ENCODE assay signal across 8 mouse cellular contexts in genomic region chr17:4993497-4993839, GRCm38 (mm10). TPM values are rescaled to one million over a fixed set of nuclear protein-coding genes. Genes with fewer than 3 reads are reported as not detected.
DNase-seq lines count a peak whose midpoint lies in the region; ATAC-seq and TF ChIP-seq lines count a peak whose summit lies in the region.

No protein-coding gene starts in this region.

- DNase-seq in lung, postnatal 36 days = no peak
- no peak for DNase-seq in adrenal gland, adult 8-10 months
- no peak for DNase-seq in layer of hippocampus, adult 8-10 months (ENCODE audit: low spot score in 2 of 2)
- DNase-seq in adrenal gland, adult 18-20 months (ENCODE audit: low spot score in 2 of 2) = no peak

- no peaks in the 10 kb centered on the region for H3K36me3 ChIP-seq in lung, embryonic 15.5 days
- H3K36me3 ChIP-seq in embryonic facial prominence, embryonic 15.5 days = no peaks in the 10 kb centered on the region
- no peaks in the 10 kb centered on the region for H3K36me3 ChIP-seq in limb, embryonic 12.5 days
- H3K36me3 ChIP-seq in small intestine, adult 2 months (ENCODE audit: control insufficient read depth, insufficient read depth, low read length) = no peaks in the 10 kb centered on the region

- peak overlapping the region; percentile 96 for H3K4me3 ChIP-seq in lung, embryonic 15.5 days
- peak overlapping the region; percentile 86 for H3K4me3 ChIP-seq in embryonic facial prominence, embryonic 15.5 days (replicated peaks)
- H3K4me3 ChIP-seq in limb, embryonic 12.5 days (replicated peaks) = peak overlapping the region; percentile 97
- peak overlapping the region; percentile 78 for H3K4me3 ChIP-seq in small intestine, adult 2 months (ENCODE audit: low read depth, low read length)

- no peak for TF ChIP-seq POLR2A in small intestine, adult 2 months (IDR thresholded peaks at IDR 0.05; ENCODE audit: low read depth, low read length)

- H3K9me3 ChIP-seq in lung, embryonic 15.5 days = no peaks in the 10 kb centered on the region
- H3K9me3 ChIP-seq in embryonic facial prominence, embryonic 15.5 days (replicated peaks) = no peaks in the 10 kb centered on the region
- H3K9me3 ChIP-seq in limb, embryonic 12.5 days = 0 out of 2 replicates have a peak, but pooled peaks cover 2% of the 10 kb centered on the region

- no peaks in the 10 kb centered on the region for H3K27me3 ChIP-seq in lung, embryonic 15.5 days
- H3K27me3 ChIP-seq in embryonic facial prominence, embryonic 15.5 days = no peaks in the 10 kb centered on the region
- no peaks in the 10 kb centered on the region for H3K27me3 ChIP-seq in limb, embryonic 12.5 days
- H3K27me3 ChIP-seq in small intestine, adult 2 months (ENCODE audit: control insufficient read depth, insufficient read depth, low read length) = no peaks in the 10 kb centered on the region

- H3K4me2 ChIP-seq in lung, embryonic 15.5 days = peak overlapping the region; percentile 55
- H3K4me2 ChIP-seq in embryonic facial prominence, embryonic 15.5 days (replicated peaks) = peak overlapping the region; percentile 55
- H3K4me2 ChIP-seq in limb, embryonic 12.5 days = peak overlapping the region; percentile 77

- whole genome bisulfite sequencing in lung, embryonic 15.5 days = 5% methylated on average over 9 of the region's 9 CpGs
- 5% methylated on average over 9 of the region's 9 CpGs for WGBS in embryonic facial prominence, embryonic 15.5 days
- WGBS in limb, embryonic 12.5 days = 5% methylated on average over 9 of the region's 9 CpGs
- whole genome bisulfite sequencing in small intestine, adult 2 months = 2% methylated on average over 9 of the region's 9 CpGs

- no peak for ATAC-seq in lung, embryonic 15.5 days (ENCODE audit: borderline replicate concordance, extremely low read depth, low FRiP score, low TSS enrichment)
- no peak for ATAC-seq in embryonic facial prominence, embryonic 15.5 days (ENCODE audit: insufficient number of reproducible peaks, low FRiP score, low TSS enrichment, low read depth)
- ATAC-seq in limb, embryonic 12.5 days (ENCODE audit: insufficient number of reproducible peaks, insufficient read depth, low FRiP score, low TSS enrichment, low read depth) = no peak

- no peak for TF ChIP-seq CTCF in small intestine, adult 2 months (IDR thresholded peaks at IDR 0.05; ENCODE audit: extremely low read depth, insufficient read length, insufficient replicate concordance, low read depth, low read length)

- H3K4me1 ChIP-seq in lung, embryonic 15.5 days = peaks cover 8% of the 10 kb centered on the region
- H3K4me1 ChIP-seq in embryonic facial prominence, embryonic 15.5 days = peaks cover 15% of the 10 kb centered on the region; the same call in 1 of the 2 replicates
- peaks cover 28% of the 10 kb centered on the region for H3K4me1 ChIP-seq in limb, embryonic 12.5 days (replicated peaks)
- H3K4me1 ChIP-seq in small intestine, adult 2 months (ENCODE audit: control insufficient read depth, insufficient read depth, insufficient read length, low read length) = peaks cover 10% of the 10 kb centered on the region; the same call in 1 of the 2 replicates

- peak overlapping the region; percentile 100 for H3K27ac ChIP-seq in lung, embryonic 15.5 days
- peak overlapping the region; percentile 100 for H3K27ac ChIP-seq in embryonic facial prominence, embryonic 15.5 days (replicated peaks)
- H3K27ac ChIP-seq in limb, embryonic 12.5 days = peak overlapping the region; percentile 100
- H3K27ac ChIP-seq in small intestine, adult 2 months (ENCODE audit: insufficient read depth, low read depth, low read length) = peak overlapping the region; percentile 88

- H3K9ac ChIP-seq in lung, embryonic 15.5 days = peak overlapping the region; percentile 99
- peak overlapping the region; percentile 97 for H3K9ac ChIP-seq in embryonic facial prominence, embryonic 15.5 days
- H3K9ac ChIP-seq in limb, embryonic 12.5 days (replicated peaks) = peak overlapping the region; percentile 100

RNA-seq across cellular contexts. Expression of gene Arid1b, which starts 0.7 kb away (rescaled TPM):
- 9.5 and 10.5 TPM in 2 replicates for polyA plus RNA-seq in lung, embryonic 15.5 days (2015; fragmentation: Nextera tagmentation; extraction: Ambion mirVana)
- polyA plus RNA-seq in embryonic facial prominence, embryonic 15.5 days (2015; fragmentation: Nextera tagmentation; extraction: Ambion mirVana) = 11.4 and 12.2 TPM in 2 replicates
- polyA plus RNA-seq in limb, embryonic 12.5 days (2016; fragmentation: Nextera tagmentation; extraction: Ambion mirVana) = 17.8 and 18.2 TPM in 2 replicates
- 37.7 and 59.4 TPM in 2 replicates for polyA plus RNA-seq in small intestine, adult 2 months (2012; rRNA removed)
- 10 to 100 TPM; 66.1 to 89.1 (median 73.7) TPM for total RNA-seq in adrenal gland, adult 8-10 months (2022)
- 100 to 1,000 TPM in 3 of 4 experiments, 10 to 100 TPM in 1; 88.8 to 107 (median 100) TPM for total RNA-seq in layer of hippocampus, adult 8-10 months (2022)
- 10 to 100 TPM; 43.4 to 59.1 TPM for total RNA-seq in adrenal gland, adult 18-20 months (2021)
